Mouse (Mus musculus): Measurements from ENCODE around the gene Mrpl4.

Mrpl4 gene

DNA sequence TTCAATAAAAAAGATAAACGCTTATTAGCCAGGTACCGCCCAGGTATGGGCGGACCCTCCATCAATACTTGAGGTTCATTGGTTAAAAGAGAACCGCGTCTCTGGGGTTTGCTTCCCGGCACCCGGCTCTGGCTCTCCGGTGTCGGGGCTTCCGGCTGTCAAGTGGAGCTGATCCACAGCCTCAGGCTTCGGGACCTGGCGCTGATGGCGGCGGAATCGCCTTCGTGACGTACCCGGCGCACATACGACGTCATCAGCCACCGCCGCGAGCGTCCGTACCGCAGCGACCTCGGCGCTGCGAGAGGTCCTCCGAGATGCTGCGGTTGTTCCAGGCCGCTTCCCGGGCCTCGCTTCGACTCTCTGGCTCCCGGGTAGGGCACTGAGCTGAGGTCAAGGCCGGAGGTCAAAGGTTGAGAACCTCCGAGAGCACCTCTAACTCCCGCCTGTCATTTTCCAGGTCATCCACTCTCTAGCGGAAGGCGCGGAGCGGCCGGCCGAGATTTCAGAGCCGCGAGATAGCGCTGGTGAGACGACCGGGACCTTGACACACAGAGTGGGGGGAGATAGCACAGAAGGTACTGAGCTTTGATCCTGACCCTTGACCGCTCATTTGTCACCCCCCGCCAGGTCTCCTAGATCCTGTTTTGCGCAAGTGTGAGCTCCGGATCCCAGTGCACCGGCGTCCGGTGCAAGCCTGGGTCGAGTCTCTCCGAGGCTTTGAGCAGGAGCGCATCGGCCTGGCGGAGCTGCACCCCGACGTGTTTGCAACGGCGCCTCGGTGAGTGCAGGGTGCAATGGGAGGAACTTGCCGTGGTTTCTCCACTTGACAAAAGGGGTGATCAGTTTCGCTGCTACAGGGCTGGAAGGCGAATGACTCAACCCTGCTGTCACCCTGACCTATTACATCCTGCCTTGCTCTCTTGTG, at the start of gene Mrpl4:
Gene Mrpl4, plus strand, starts transcription at position 112 of the 925 bp plus-strand sequence.
- DNase-seq (ENCODE audit: low spot score in 2 of 2) = peak; percentile 83 to 84

- DNase-seq (ENCODE audit: low spot score in 2 of 2) = no peak
These were observed 45.5 kb upstream of the Mrpl4 start for GRCm38 (mm10) chr9:20956989-20957388.

DNA sequence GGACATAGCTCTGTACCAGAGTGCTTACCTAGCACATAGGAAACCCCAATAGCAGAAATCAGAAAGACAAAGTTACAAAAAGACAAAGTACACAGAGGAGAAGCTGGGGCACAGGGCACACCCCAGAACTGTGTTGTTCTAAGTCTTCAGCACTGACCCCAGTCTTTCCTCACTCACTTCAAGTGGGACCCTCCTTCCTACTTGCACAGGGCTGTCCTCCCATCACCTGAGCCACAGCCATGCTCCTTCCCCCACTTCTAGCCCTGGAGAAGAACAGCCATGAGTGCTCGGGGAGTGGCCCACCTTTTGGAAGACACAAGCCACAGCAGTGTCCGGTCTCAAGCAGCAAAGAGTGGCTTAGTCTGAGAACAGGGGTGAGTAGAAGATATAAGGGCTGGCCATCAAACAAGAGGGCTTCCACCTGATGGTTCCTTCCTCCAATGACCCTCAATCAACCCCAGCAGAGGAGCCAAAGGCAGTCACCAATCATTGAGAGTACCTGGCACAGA, 43.1 kb upstream of the Mrpl4 start, which contains the start of gene Dnmt1:
Gene Dnmt1, minus strand, starts transcription at position 459 of the 509 bp plus-strand sequence.
- no peak for DNase-seq (ENCODE audit: low spot score in 2 of 2)

GRCm38 (mm10) chr9:20961557-20961956, 41.0 kb upstream of the Mrpl4 start:
- DNase-seq (ENCODE audit: low spot score in 2 of 2) = no peak

- no peak for DNase-seq (ENCODE audit: low spot score in 2 of 2)
These were observed 36.9 kb upstream of the Mrpl4 start for GRCm38 (mm10) chr9:20965606-20966005.

DNA sequence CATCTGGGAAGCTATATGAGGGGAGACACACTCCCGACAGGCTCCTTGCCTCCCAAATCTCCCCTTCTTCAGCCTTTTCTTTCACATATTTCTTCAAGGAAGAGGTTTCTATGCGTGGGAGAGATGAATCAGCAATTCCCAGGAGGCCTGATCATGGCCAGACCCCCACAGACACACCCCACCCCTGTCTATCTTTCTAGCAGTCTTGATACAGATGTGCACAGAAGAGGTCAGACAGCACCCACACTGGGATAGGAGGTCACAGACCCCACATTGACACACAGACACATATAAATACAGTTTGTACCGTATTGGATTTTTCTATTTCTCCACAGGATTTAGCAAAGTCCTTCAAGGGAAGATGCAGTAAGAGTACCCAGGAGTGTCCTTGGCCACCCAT, 36.5 kb upstream of the Mrpl4 start:
- DNase-seq (ENCODE audit: low spot score in 2 of 2) = no peak

DNA sequence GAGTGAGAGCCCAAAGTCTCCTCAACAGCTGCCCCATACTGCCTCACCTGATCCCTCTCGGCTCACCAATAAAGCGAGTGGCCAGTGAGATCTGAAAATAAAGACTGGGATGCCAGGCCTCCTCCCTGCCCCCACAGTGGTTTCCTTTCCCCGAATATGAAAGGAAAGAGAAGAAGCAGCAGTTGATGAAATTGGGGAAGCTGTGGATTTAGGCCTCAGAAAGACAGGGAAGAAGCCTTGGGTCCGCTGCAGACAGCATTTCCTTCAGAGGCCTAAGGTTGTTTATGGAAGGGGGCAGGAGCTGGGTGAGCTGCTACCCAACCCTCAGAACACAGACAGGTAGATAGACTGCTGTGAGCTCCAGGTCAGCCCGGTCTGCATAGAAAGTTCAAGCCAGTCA, 35.8 kb upstream of the Mrpl4 start:
- DNase-seq (ENCODE audit: low spot score in 2 of 2) = no peak

DNA sequence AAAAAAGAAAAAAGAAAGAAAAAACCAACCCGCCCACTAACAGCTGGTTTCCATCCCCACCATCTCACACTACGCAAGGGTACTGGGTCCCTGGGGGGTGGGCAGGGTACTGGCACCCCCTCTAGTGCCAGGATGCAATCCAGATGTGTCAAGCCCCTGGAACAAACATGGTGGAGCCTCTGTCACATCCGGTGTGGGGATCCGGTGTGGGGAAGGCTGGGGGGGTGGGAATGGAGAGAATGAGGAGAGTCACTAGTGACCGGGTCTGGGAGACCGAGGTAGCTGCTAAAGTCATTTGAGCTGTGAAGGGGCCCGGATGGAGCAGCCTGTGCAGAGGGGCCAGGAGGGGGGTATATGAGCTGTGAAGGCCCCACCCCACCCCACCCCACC, 30.8 kb upstream of the Mrpl4 start:
- no peak for DNase-seq (ENCODE audit: low spot score in 2 of 2)

DNA sequence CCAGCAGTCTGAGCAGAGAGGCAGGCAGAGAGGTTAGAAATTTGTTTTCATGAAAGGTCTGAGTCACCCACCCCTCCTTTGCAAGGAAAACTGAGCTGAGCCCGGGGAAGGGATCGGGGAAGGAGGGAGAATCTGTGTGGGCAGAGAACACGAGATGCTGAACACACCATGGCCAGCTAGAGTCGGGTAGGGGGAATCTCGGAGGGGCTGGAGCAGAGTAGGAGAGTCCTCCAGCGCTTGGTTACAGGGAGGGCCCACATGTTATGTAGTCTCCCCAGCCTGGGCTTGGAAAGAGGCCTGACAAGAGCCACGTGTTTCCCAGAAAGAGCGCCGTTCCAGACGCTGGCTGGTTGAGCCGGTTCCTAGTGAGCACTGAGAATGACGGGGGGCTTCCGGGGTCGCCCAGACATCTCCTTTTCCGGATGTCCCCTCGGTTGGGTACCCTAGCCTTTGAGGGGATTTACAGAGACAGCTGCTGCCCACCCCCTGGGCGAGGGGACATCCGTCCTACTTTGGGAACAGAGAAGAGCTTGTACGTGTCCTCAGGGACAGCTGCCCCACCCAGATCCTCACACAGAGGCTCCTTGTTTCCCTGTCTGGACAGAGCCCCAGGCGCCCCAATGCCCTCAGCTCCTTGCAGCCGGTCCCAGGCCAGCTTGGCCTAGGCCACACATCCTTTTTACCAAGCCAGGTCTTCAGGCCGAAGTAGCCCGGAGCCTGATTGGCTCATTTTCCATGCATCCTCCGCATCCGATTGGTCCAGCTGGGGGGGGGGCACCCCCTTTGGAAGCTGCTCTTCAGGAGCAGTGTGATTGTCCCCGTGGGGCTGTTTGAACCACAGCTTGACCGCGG, 30.2 kb upstream of the Mrpl4 start:
- peak; percentile 49 to 68 for DNase-seq (ENCODE audit: low spot score in 2 of 2)

- DNase-seq (ENCODE audit: low spot score in 2 of 2) = no peak
These were observed 29.4 kb upstream of the Mrpl4 start for GRCm38 (mm10) chr9:20973001-20973681.

DNA sequence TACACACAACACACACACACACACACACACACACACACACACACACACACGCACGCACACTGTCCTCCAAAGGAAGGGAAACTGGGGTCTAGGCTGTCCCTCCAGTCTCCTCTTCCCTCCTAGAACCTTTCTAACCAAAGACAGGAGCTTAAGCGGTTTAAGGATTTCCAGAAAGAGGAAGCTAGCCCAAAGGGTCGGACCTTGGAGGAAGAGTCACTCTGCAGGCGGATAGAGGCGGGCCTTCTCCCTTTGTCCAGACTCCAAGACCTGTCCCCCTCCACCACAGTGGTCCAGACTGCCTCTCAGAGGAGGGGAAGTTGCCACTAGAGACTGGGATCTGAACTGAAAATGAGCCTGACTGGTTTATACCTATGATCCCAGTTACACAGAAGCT, 28.9 kb upstream of the Mrpl4 start:
- no peak for DNase-seq (ENCODE audit: low spot score in 2 of 2)

DNA sequence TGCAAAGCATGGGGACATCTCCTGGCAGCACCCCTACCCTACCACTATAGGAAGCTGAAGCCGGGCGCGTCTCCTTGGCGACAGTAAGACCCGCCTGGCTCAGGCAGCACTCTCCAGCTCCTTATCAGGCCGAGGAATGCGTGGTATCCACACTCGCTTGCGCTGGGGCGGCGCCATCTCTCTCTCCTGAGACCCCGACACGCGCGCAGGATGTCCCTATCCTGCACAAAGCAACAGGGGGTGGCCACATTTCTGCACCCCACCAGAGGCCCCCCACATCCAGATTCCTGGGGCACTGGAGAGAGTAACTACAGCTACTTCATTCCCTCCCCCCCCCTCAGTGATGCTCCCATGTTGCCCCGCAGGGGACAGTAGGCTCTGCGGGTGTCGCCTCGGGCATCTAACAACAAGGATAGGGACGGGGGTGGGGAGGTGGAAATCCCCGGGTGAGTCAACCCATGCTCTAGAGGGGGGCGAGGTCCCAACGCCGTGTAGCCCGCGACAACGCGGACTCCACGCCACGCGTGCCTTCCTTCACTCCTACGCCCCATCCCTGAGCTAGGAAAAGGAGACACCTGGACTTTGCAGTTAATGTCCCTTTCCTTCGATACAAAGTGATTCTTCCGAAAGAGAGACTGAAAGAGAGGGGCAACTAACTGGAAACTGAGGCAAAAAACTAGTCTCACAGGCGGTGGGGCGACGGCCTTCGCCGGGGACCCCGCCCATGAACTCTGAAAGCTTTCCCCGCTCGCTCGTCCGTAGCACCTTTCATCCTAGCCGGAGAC, 26.9 kb upstream of the Mrpl4 start:
- no peak for DNase-seq (ENCODE audit: low spot score in 2 of 2)

- peak; percentile 37 to 49 for DNase-seq (ENCODE audit: low spot score in 2 of 2)
These were observed 26.1 kb upstream of the Mrpl4 start, which contains the start of gene S1pr2 for GRCm38 (mm10) chr9:20976216-20976960. Gene S1pr2 (minus strand): TSS chr9:20976781.

GRCm38 (mm10) chr9:20976961-20977689, 25.4 kb upstream of the Mrpl4 start:
- no peak for DNase-seq (ENCODE audit: low spot score in 2 of 2)

GRCm38 (mm10) chr9:20978409-20979095, 24.0 kb upstream of the Mrpl4 start:
- DNase-seq (ENCODE audit: low spot score in 2 of 2) = no peak

- DNase-seq (ENCODE audit: low spot score in 2 of 2) = no peak
These were observed 23.4 kb upstream of the Mrpl4 start for GRCm38 (mm10) chr9:20979181-20979580.

GRCm38 (mm10) chr9:20979769-20980168, 22.8 kb upstream of the Mrpl4 start:
- DNase-seq (ENCODE audit: low spot score in 2 of 2) = no peak

DNA sequence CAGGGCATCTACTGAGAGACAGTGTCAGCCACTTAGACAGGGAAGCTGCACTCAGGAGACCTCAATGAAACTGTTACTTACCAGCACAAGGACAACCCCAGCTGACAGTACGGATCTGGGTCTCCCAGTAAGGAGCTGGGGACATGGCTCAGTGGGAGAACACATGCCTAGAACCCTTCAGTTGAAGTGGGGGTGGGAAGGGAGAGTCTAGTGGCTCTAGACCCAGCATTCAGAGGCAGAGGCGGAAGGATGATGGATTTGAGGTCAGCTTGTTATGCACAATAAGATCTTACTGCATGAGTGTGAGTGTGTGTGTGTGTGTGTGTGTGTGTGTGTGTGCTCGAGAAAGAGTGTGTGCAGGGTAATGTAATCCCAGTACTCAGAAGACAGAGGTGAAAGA, 20.4 kb upstream of the Mrpl4 start:
- no peak for DNase-seq (ENCODE audit: low spot score in 2 of 2)

DNA sequence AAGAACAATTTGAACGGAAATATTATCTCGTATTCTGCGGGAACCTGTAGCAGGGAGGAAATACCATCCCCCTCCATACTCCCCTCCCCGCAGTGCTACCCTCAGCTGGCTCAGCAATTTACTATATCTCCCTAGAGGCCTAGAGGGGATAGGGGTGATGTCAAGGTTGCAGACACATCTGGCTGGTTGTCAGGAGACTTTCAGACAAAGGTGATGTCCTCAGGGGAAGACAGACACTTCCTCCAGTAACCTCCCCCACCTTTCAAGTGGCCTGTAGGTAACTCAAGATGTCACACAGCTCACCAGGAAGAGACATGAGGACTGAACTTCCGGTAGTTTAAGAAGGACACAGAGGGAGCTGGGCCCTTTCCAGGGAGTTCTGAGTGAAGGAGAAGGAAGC, 19.4 kb upstream of the Mrpl4 start:
- no peak for DNase-seq (ENCODE audit: low spot score in 2 of 2)

All from frontal cortex, postnatal 14 days (tissue).